Mouse (Mus musculus): ENCODE measurements at regions not wholly inside any gene's neighbourhood (a gene's known extent, or its start where the extent isn't known, plus 50 kb on each side); places are given as distances from the start of the nearest gene placed in this dataset.

- DNase-seq, result peak; percentile 97
Observed at GRCm38 (mm10) chr1:73105856-73106463, 90.3 kb upstream of the Tnp1 start.

GRCm38 (mm10) chr1:73097645-73098440 is 82.1 kb upstream of the Tnp1 start:
- DNase-seq, result peak; percentile 67

GRCm38 (mm10) chr1:73089636-73090035 is 73.9 kb upstream of the Tnp1 start:
- peak; percentile 58 for DNase-seq

GRCm38 (mm10) chr1:73088494-73088893 is 72.8 kb upstream of the Tnp1 start:
- peak; percentile 66 for DNase-seq

- DNase-seq, result peak; percentile 87
Observed at GRCm38 (mm10) chr1:73084946-73085345, 69.2 kb upstream of the Tnp1 start.

GRCm38 (mm10) chr1:73083396-73083795 is 67.7 kb upstream of the Tnp1 start:
- no peak for DNase-seq

- no peak for DNase-seq
Observed at GRCm38 (mm10) chr1:73079518-73079917, 63.8 kb upstream of the Tnp1 start.

GRCm38 (mm10) chr1:73077156-73077555 is 61.4 kb upstream of the Tnp1 start:
- peak; percentile 59 for DNase-seq

- DNase-seq, result peak; percentile 50
Observed at GRCm38 (mm10) chr1:73075699-73076373, 60.1 kb upstream of the Tnp1 start.

- DNase-seq, result peak; percentile 24
Observed at GRCm38 (mm10) chr1:73075159-73075558, 59.5 kb upstream of the Tnp1 start.

- DNase-seq, result peak; percentile 55
Observed at GRCm38 (mm10) chr1:73074525-73074924, 58.8 kb upstream of the Tnp1 start.

- DNase-seq, result peak; percentile 96
Observed at GRCm38 (mm10) chr1:73072237-73072904, 56.7 kb upstream of the Tnp1 start.

GRCm38 (mm10) chr1:73070126-73070525 is 54.4 kb upstream of the Tnp1 start:
- peak; percentile 40 for DNase-seq
